Mouse (Mus musculus) bone marrow macrophage, adult 2 months (primary cell): ENCODE results near the gene Plin3.

Experiments
- CTCF ChIP-seq: IDR thresholded peaks from 2 replicates; pipeline ENCODE4 v1.5.1; 2012; ENCODE audit warnings: low read depth, mild to moderate bottlenecking, low read length, moderate library complexity
- POLR2A ChIP-seq: IDR thresholded peaks from 2 replicates; pipeline ENCODE4 v1.6.1; 2012; ENCODE audit warnings: mild to moderate bottlenecking, low read depth, low read length, borderline replicate concordance

GRCm38 (mm10) chr17:56305826-56306225 is 13.2 kb upstream of the Plin3 start:
- TF ChIP-seq CTCF (no peak), POLR2A (no peak)
